ENCODE assay signal across 26 mouse cellular contexts in genomic region chr11:118939731-118940130, GRCm38 (mm10). TPM values are rescaled to one million over a fixed set of nuclear protein-coding genes. Genes with fewer than 3 reads are reported as not detected.
"Had no signal": no experiment of that assay in that cellular context is flagged by ENCODE, and none has a peak within 500 bp of the region (broad histone marks: within the 10 kb centered on the region; RNA-seq: fewer than 3 reads in every experiment).

No protein-coding gene starts in this region.

- H3K9me3 ChIP-seq: midbrain, embryonic 10.5 days; midbrain, embryonic 12.5 days; midbrain, embryonic 15.5 days; neural tube, embryonic 13.5 days; neural tube, embryonic 15.5 days had no signal

- ATAC-seq: midbrain, embryonic 15.5 days had no signal

- H3K4me1 ChIP-seq: midbrain, embryonic 15.5 days; neural tube, embryonic 15.5 days had no signal

- H3K36me3 ChIP-seq: midbrain, embryonic 10.5 days; midbrain, embryonic 12.5 days; midbrain, embryonic 15.5 days; neural tube, embryonic 13.5 days; neural tube, embryonic 15.5 days had no signal

- H3K27me3 ChIP-seq: midbrain, embryonic 12.5 days; midbrain, embryonic 15.5 days; neural tube, embryonic 13.5 days; neural tube, embryonic 15.5 days had no signal

- H3K4me2 ChIP-seq: lung, embryonic 14.5 days; midbrain, embryonic 12.5 days; midbrain, embryonic 15.5 days; neural tube, embryonic 13.5 days; neural tube, embryonic 15.5 days had no signal

- H3K4me3 ChIP-seq: midbrain, embryonic 10.5 days; midbrain, embryonic 12.5 days; midbrain, embryonic 15.5 days; myocyte; neural tube, embryonic 13.5 days; neural tube, embryonic 15.5 days had no signal

- H3K9ac ChIP-seq: liver, embryonic 14.5 days; lung, embryonic 14.5 days; midbrain, embryonic 12.5 days; midbrain, embryonic 15.5 days; neural tube, embryonic 13.5 days; neural tube, embryonic 15.5 days had no signal

- H3K27ac ChIP-seq: liver, embryonic 14.5 days; midbrain, embryonic 10.5 days; midbrain, embryonic 12.5 days; midbrain, embryonic 15.5 days; neural tube, embryonic 13.5 days; neural tube, embryonic 15.5 days had no signal

- DNase-seq: lung, adult 18-20 months; lung, embryonic 14.5 days; lung, postnatal 10 days; lung, postnatal 4 days; retina, postnatal 1 day; right cerebral cortex, adult 18-20 months; right cerebral cortex, postnatal 4 days; spleen, adult 18-20 months; thymus, adult 18-20 months; thymus, postnatal 14 days; thymus, postnatal 36 days had no signal

RNA-seq across cellular contexts. Expression of gene Rbfox3, which starts 28.3 kb away (rescaled TPM):
- total RNA-seq: megakaryocyte, adult 5-6 weeks; megakaryocyte-erythroid progenitor cell, adult 5-6 weeks had no signal
- polyA plus RNA-seq: myocyte had no signal

RNA-seq across cellular contexts. Expression of gene Enpp7, which starts 48.3 kb away (rescaled TPM):
- total RNA-seq: megakaryocyte, adult 5-6 weeks; megakaryocyte-erythroid progenitor cell, adult 5-6 weeks had no signal
- polyA plus RNA-seq: liver, embryonic 14.5 days; liver, embryonic 16.5 days; lung, embryonic 14.5 days; lung, embryonic 16.5 days; midbrain, embryonic 10.5 days; midbrain, embryonic 12.5 days; midbrain, embryonic 15.5 days; myocyte; neural tube, embryonic 11.5 days; neural tube, embryonic 13.5 days; neural tube, embryonic 15.5 days; stomach, embryonic 14.5 days; stomach, embryonic 16.5 days; thymus, postnatal 0 days had no signal
